Mouse (Mus musculus): ENCODE measurements at regions not wholly inside any gene's neighbourhood (a gene's known extent, or its start where the extent isn't known, plus 50 kb on each side); places are given as distances from the start of the nearest gene placed in this dataset.

DNA sequence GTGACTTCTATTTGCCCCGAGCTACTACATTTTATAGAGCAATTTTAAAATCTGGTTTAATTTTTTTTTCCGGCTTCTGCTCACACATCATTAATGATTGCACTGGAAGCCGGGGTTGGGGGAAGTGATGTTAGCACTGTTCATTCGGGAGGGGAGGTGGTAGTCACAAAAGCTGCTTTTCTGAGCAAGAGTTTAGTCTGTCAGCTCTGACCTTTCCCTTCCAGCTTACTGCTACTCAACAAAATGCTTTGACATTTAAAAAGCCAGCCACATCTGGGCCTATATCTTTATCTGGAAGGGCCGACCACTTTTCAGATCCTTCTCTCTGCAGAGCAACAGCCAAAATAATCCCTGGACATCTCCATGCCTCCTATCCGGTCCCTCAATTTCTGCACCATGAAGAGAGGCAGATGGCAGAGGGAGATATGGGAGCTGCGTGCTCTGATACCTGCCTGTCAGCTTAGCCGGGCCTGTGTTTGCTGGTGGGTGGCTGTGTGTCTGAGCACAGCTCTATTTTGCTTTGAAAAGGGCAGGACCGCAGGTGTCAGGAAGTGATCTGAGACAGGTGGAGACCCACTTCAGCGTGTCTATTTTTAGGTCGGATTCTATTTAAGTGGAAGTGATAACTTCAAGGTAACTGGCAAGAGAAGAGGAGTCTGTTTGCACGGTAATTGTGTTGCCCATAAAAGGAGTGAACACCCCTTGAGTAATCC is 63.1 kb downstream of the Kcnf1 start:
- DNase-seq: no peak

DNA sequence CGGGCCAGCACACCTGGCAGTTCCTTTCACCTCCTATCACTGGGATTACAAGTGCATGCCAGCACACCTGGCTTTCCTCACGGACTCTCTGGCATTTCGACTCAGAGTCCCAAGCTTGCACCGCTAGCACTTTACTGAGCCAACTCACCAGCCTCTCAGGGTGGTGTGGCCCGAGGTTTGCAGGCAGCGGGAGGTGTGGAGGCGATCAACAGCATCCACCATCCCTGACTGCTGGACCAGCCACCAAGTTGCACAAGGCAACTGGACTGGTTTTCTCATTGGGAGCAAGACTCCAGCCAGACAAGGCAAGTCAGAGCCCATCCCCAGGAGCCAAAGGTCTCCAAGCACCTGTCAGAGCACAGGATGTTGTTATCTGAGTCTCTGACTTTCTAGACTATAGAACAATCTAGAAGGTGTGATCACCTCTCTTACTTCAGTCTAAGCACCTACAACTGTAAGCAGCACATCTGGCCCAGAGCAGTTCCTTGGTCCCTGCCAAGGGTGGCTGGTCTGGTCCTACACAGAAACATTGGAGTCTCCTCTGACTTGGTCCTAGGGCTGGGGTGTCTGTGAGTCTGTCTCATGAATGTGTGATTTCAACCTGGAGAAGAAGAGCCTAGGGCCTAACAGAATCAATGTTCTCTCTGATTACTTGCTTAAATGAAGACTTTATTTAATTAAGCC is 63.8 kb downstream of the Kcnf1 start:
- DNase-seq: no peak

DNA sequence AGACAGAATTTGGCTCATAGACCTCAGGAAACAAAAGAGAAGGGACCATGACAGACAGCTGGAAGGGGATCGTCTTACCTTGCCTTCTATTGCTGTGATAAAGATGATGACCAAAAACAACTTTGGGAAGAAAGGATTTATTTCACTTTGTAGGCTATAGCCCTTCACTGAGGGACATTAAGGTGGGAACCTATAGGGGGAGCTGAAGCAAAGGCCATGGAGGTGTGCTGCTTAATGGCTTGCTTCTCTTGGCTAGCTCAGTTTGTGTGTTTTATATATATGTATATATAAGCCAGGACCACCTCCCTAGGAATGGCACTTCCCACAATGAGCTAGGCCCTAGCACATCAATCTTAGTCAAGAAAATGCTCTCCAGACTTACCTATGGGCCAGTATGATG is 70.5 kb downstream of the Kcnf1 start:
- no peak for DNase-seq

DNA sequence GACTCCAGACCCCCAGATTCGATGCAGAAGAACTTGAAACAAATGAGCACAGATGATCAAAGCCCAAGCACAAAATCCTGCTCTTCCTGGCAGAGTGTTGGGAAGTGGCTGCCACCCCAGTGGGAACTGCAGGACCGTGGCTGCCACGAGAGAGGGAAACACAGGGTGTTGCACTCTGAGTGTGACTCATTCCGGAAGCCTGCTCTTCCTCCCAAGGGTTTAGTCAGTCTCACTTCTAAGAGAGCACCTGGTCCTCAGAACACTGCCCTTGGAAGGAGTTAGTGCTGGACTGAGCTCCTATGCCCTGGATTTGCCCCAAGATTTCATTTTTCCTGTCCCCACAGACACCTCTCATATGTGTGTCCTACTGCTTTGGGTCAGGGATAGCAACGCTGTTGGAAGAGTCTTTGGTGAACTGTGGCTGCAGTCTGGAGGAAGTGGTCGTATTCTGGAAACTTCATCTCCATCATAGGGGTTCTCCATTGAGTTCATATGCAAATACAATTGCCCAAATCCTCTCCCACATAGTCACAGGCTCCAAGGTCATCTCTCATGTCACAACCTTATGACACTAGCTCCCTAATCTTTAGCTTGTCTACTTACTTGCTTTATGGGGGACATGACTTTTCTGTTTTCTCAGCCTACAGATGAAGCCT is 71.5 kb downstream of the Kcnf1 start:
- DNase-seq: no peak

DNA sequence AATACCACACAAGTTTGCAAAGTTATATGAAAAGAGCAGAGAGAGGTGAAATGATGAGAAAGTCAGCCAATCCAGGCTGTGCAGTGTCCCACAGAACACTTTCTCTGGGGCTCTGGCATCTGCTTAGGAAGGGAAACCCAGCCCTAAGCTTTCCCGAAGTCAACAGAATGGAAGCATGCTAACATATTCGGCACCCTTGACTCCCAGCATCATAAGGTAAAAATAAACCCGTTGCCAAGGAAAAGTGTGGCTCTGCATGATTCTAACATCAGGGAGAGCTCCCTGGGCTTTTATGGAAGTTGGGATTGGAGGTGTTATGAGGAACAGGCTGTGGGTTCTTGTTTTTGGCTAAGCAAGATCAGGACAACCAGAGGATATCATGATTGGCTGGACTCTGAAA is 74.8 kb downstream of the Kcnf1 start:
- DNase-seq: no peak

DNA sequence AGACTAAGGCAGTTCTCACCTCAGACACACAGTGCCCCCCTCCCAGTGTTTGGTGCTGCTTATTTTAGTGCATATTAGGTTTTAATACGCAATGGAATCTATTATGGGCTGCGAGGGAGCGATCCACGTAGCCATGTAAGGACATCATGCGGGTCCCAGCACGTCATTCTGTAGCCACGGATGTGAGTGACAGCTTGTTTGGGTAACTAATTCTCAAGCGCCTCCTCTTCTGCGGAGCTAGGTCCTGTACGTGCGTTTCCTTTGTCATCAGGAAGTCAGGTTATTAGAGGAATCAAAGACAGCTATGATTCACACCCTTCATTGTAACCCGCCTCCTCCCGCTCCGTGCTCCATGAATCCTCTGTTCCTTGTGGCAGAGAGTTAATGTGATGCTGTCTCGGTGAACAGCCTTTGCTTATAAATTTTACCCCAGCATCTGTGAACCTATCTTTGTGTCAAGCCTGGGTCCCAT is 78.9 kb downstream of the Kcnf1 start:
- DNase-seq: no peak

DNA sequence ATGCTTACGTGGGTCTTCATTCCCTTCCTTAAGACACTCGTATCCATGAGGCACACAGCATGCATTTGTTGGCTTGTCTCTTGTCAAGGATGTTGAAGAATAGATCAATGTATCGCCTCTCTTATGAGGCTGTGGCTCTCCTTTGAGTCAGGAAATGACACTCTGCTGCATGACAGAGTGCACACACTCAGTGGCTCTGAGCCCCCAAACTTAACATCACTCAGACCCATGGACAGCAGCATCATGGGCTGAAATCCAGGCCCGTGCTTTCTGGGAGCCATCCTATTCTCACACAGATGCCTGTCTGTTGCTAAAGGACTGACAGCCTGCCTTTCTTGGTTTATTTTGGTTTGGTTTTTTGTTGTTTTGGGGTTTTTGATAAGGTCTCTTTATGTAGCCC is 81.9 kb downstream of the Kcnf1 start:
- DNase-seq: no peak

DNA sequence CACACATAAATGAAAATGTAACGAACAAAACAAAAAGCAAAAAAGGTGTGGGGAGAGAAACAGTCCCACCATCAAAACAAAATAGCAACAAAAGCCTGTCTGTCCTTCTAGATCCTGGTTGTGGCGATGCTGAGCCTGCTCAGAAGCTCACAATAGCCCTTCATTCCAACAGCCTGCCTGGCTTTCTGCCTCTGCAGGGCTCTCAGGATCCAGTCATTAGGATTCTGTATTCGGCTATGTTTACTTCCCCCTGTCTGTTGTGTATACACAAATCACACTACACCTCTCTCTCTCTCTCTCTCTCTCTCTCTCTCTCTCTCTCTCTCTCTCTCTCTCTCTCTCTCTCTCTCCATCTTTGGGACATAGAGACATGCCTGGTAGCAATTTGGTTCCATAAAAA is 82.2 kb upstream of the 2410004P03Rik start:
- no peak for DNase-seq

DNA sequence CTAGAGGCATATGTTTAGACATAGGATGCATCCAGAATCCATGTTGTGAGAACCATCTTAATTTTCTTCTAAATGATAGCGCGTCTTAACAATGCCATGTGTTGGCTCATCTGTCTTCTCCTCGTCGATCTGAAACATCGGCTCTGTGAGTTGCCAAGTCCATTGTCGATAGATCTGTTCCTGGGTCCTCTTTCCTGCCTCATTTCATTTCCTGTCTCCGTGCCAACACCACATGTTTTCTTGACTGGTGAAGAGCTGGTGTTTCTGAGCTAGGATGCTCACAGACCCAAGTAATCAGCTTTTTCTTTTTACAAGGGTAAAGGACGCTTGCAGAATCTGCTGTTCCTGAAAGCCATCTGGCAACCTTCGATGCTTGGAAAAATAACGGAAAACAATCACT is 79.5 kb upstream of the 2410004P03Rik start:
- DNase-seq: no peak

DNA sequence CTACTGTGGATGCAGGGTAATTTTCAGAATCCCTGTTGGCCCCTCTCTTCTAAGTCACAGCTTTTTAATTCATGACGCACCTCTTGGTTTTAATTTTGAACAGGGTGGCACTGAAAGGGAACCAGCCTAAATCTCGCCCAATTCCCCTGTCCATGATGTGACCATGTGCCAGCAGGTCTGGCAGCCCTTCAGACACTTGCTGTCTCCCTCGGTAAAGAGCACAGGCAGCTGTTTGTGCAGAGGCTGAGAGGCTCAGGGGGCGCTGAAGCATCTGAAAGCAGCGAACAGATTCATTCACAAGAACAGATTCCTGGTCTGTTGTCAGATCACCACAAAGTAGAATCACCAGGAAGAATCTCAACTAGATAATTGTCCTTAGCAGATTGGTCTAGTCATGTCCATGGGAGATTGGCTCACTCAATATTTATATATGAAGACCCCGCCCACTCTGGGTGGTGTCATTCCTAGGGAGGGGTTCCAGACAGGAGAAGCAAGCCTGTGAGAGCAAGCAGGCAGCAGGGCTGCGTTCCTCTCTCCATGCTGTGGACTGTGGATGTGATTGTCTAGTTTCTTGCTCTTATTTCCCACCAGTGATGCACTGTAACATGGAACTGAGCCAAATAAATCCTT is 78.3 kb upstream of the 2410004P03Rik start:
- DNase-seq: peak; percentile 22

DNA sequence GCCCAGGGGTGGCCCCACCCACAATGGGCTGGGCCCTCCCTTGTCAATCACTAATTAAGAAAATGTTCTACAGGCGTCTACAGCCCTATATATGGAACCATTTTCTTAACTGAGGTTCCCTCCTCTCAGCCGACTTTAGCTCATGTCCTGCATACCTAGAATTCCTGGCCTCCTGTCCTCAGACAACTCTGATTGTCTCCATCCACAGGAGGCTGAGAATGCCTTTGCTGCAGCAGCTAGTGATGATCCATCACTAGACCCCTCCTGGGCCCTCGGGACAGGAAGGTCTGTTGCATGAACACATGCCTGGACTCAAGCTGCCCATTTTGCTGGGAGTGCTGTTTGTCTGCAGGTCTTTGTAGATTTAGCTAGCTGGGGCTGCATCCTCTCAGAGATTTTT is 75.9 kb upstream of the 2410004P03Rik start:
- no peak for DNase-seq

DNA sequence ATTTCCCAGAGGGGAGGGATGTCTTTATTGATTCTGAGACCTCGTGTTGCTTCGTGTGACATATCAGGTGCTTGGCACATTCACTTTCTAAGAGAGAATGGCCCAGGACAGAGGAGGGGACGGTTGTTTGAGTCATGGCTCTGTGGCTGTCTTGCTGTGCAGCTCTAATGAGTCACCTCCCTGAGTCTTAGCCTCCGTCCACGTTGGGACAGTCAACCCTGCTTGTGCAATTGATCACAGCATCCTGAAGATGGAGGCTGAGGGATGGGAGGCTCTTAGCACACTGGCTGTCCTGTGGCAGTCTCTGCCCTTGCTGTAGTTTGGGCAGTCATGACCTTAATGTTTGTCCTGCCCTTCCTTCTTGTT is 73.7 kb upstream of the 2410004P03Rik start:
- no peak for DNase-seq

DNA sequence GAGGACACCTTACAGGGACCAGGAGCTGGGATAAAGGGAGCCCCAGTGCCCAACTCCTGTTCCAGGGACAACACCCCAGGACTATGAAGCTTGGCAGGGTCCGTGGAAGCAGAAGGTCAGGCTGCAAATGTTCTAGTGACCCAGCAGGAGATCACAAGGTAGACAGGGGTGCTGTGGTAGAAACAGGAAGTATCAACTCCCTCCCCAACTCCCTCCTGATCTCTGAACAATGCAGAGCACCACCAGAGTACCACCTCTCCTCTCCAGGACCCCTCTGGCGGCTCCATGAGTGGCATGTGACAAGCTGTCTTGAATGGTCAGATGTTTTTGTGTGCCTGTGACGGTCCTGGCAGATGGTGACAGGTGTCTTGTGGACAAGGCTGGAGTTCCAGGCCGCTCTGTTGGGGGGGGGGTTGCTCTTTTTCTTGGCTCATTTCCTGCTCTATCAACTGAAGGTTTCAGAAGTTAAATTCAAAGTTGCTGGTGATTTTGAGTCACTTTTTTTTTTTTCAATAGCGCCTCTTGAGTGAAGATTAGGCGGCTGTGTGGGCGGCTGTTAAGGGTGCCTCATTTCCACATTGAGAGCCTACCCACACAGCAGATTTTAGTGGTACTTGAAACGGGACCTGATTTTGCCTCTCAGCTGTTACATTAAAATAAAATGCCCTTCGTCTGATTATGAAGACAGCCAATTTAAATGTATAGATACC is 73.1 kb upstream of the 2410004P03Rik start:
- no peak for DNase-seq

DNA sequence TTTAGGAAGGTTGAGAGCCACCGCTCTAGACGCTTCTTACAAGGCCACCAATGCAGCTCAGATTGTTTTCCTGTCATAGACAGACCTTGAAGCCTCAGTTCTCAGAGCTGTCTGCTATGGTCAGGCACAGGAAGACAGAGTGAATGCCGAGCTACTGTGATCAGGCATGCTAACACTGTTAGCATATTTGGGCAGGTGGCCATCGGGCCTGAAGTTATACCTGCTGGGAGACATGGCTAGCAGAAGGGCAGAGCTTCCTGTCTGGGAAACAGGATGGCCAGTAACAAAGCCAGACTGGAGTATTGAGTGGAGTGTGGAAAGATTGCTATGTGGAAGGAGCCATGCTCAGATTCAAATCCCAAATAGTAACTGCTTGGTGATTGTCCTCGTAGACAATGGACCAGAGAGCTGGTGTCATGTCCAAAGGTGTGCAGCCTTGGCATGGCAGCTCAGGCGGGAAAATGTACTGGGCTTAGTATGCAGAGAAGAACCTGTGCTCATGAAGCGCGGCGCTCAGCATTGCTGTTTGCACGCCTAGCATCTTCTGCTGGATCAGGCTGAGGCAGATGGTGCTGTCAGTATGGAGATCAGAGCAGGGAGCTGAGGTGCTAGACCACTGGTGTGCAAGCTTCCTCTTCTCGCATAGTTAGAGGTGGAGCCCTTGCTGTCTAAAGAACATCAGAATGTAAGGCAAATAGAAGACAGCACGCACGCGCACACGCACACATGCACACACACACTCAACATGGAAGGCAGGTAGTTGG is 60.3 kb upstream of the 2410004P03Rik start:
- DNase-seq: no peak

DNA sequence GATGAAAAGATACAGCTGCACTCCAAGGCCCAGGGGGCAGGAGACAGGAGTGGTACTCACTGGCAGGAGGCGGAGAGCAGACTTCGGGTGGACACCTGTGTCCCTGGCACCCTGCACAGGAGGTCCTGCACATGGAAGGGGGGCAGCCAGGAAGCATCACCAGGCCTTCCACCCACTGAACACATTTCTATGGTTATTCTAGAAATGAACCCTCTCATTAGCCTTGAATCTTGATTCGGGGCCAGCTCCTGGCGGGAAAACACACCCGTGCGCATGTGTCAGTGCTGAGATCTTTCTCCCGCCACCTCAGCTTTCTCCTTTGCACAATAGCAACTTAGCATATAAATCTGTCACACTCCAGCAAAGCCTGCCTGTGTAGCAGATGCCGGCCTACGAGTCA is 58.3 kb upstream of the 2410004P03Rik start:
- DNase-seq: peak; percentile 9

DNA sequence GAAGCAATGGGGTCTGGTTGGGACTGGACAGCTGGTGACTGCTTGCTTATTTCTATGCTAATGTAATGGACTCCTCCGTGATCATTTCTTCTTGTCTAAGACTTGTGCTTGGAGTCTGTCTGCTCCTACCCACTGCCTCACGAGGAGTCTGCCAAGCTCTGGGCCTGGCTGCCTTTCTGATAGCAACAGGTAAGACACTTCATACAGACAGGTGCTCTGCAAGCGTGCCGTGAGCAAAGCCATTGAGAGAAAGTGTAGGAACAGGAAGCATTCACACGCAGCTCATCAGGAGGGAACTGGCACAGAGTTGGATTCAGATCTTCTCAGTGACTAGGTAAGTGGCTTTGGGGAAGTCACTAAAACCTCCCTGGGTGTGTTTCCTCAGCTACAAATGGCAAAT is 57.6 kb upstream of the 2410004P03Rik start:
- DNase-seq: no peak

DNA sequence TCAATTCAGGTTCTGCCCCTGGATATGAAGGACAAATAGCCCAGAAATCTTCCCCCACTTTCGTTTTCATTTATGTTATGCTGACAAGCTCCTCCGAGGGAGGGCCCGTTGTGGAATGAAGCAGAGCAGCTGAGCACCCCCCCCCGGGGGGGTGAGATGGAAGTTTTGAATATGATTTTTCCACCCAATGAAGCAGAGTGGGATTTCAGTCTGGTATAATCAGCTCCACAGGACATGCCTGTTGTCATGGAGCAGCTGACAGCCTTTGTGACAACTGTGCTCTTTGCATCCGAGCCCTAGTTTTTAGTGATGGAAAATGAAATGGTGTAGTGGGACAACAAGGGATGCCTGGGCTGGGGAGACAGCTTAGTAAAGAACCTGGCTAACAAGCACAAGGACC is 52.4 kb upstream of the 2410004P03Rik start:
- DNase-seq: no peak

All from kidney, postnatal 10 days (tissue).